Mouse (Mus musculus) forebrain, embryonic 10.5 days (tissue): Measurements from ENCODE around the gene Ret. TPM values are rescaled to one million over a fixed set of nuclear protein-coding genes. Genes with fewer than 3 reads are reported as not detected.

Source experiments
- DNase-seq: peaks from one replicate; pipeline ENCODE4 v3.0.0-alpha.2; 2017; ENCODE audit warnings: low spot score; ENCODE audit errors: extremely low spot score
- H3K27ac ChIP-seq: fragments of 300-500 bp; sonication (generic); 2 replicates; pipeline ENCODE4 v1.5.1; 2016; ENCODE audit warnings: mild to moderate bottlenecking
- H3K27me3 ChIP-seq: fragments of 300-500 bp; sonication (generic); 2 replicates; pipeline ENCODE4 v1.6.1; 2016; ENCODE audit warnings: mild to moderate bottlenecking; ENCODE audit not compliant: poor library complexity, severe bottlenecking
- H3K36me3 ChIP-seq: fragments of 300-500 bp; sonication (generic); replicated peaks from 2 replicates; pipeline ENCODE4 v1.6.1; 2016; ENCODE audit warnings: mild to moderate bottlenecking, moderate library complexity
- H3K4me1 ChIP-seq: fragments of 300-500 bp; sonication (generic); 2 replicates; pipeline ENCODE4 v1.6.1; 2016
- H3K4me3 ChIP-seq: fragments of 300-500 bp; sonication (generic); 2 replicates; pipeline ENCODE4 v1.5.1; 2016; ENCODE audit warnings: mild to moderate bottlenecking, moderate library complexity
- H3K9me3 ChIP-seq: fragments of 300-500 bp; sonication (generic); 2 replicates; pipeline ENCODE4 v1.6.1; 2016; ENCODE audit warnings: mild to moderate bottlenecking, moderate library complexity
- WGBS: fragments of 180-500 bp; shearing (Covaris S2); methylation state at CpG from one replicate; pipeline ENCODE4 v1.1.7; 2016; 5-methylcytosine and 5-hydroxymethylcytosine counted together
- polyA plus RNA-seq: library from polyadenylated mRNA; unstranded; fragments of >200 nt; fragmentation: Nextera tagmentation; extraction: Ambion mirVana; gene quantifications from 2 replicates; pipeline ENCODE4 v1.2.1, GENCODE M21; 2016

The Ret gene
- 0.53 and 0.56 TPM in 2 replicates for polyA plus RNA-seq

GRCm38 (mm10) chr6:118197440-118197975, at the start of gene Ret:
Gene Ret (minus strand): TSS chr6:118197718.
- Histone ChIP-seq H3K4me3 (peak within 1 kb of the TSS; percentile 71), H3K27me3 (peaks cover 93% of the 10 kb centered on the region), H3K36me3 (no peaks in the 10 kb centered on the region), H3K4me1 (peaks cover 21% of the 10 kb centered on the region), H3K9me3 (no peaks in the 10 kb centered on the region), H3K27ac (no peak within 1 kb of the TSS)
- DNase-seq = peak; percentile 23
- WGBS = under 1% methylated on average over 25 of the region's 26 CpGs

DNA sequence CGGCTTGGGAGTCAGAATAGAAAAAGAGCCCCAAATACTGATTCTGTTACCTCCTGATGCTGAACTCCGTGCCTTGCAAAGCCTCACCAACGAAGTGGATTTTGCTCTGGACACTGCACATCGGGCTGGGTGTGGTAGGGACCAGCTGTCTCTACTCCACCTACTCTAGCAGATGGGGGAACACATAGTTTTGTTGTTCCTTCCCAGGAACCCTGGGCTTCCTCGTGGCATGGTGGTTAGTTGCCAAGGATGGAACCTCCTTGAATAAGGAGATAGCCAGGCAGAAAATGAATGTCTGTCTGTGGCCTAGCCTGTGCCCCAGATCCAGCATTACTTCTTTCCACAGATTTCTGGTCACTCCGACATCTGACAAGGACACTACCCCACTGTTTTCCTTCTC, 49.6 kb upstream of the Ret start:
- Histone ChIP-seq H3K4me1 (no peaks in the 10 kb centered on the region), H3K9me3 (no peaks in the 10 kb centered on the region), H3K36me3 (no peaks in the 10 kb centered on the region), H3K4me3 (no peak overlapping the region), H3K27me3 (no peaks in the 10 kb centered on the region), H3K27ac (no peak overlapping the region)
- 85% methylated on average over 6 of the region's 6 CpGs for WGBS
- DNase-seq = no peak

DNA sequence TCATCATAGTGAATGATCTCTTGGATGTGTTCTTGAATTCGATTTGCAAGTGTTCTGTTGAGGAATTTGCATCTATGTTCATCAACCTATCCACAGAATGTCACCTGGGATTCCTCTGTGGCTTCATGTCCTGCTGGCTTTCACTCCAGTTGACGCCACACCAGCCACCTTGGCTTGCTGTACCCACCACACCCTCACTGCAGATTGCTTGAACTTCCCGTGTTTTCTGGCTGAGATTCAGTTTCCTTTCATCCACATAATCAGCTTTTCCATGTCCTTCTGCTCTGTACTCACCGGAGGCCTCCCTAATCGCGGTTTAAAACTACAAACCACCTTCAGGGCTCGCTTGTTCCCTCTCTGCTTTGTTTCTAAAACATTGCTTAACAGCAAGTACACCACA, 46.6 kb upstream of the Ret start:
- H3K4me1 ChIP-seq = no peaks in the 10 kb centered on the region
- DNase-seq = no peak
- no peaks in the 10 kb centered on the region for H3K9me3 ChIP-seq
- WGBS = 82% methylated on average over 7 of the region's 7 CpGs
- no peak overlapping the region for H3K27ac ChIP-seq
- no peak overlapping the region for H3K4me3 ChIP-seq
- H3K36me3 ChIP-seq = no peaks in the 10 kb centered on the region
- no peaks in the 10 kb centered on the region for H3K27me3 ChIP-seq

DNA sequence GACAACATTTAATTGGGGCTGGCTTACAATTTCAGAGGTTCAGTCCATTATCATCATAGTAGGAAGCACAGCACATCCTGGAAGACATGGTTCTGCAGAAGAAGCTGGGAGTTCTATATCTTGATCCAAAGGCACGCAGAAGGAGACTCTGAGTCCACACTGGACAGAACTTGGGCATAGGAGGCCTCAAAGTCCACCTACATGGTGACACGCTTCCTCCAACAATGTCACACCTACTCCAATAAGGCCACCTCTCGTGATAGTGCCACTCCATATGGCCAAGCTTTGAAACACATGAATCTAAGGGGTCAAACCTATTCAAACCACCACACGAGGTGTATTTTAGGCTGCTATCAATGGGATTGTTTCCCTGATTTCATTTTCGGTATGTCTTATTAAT, 45.4 kb upstream of the Ret start:
- H3K4me3 ChIP-seq = no peak overlapping the region
- DNase-seq = no peak
- H3K9me3 ChIP-seq = no peaks in the 10 kb centered on the region
- no peaks in the 10 kb centered on the region for H3K36me3 ChIP-seq
- H3K27me3 ChIP-seq = no peaks in the 10 kb centered on the region
- no peak overlapping the region for H3K27ac ChIP-seq
- H3K4me1 ChIP-seq = no peaks in the 10 kb centered on the region
- whole genome bisulfite sequencing = 86% methylated on average over 5 of the region's 5 CpGs

- Histone ChIP-seq H3K36me3 (no peaks in the 10 kb centered on the region), H3K27me3 (no peaks in the 10 kb centered on the region), H3K27ac (no peak overlapping the region), H3K9me3 (no peaks in the 10 kb centered on the region), H3K4me3 (no peak overlapping the region), H3K4me1 (peaks cover 3% of the 10 kb centered on the region; the same call in 1 of the 2 replicates)
- no peak for DNase-seq
- WGBS = 33% methylated on average over 3 of the region's 3 CpGs
These were observed 28.6 kb upstream of the Ret start for GRCm38 (mm10) chr6:118226072-118226471.

DNA sequence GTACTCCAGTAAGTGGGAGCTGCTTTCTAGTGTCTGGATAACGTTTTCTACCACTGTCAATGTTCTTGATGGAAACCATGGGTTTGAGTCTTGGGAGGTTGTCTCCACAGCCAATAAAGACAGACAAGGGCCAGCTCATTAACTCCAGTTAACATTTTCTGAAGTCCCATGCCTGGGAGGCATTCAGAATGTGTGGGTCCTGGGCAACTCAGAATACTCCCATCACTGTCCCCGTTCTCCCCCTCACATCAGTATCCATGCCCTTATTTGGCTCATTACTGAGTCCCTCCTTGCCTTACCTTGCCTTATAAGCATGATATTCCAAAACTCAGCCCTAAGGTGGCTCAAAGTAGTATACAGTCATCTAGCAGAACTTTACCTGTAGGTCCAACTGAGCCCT, 25.0 kb upstream of the Ret start:
- DNase-seq = no peak
- WGBS = 67% methylated on average over 2 of the region's 2 CpGs
- H3K4me3 ChIP-seq = no peak overlapping the region
- H3K36me3 ChIP-seq = no peaks in the 10 kb centered on the region
- H3K27ac ChIP-seq = no peak overlapping the region
- no peaks in the 10 kb centered on the region for H3K27me3 ChIP-seq
- H3K9me3 ChIP-seq = no peaks in the 10 kb centered on the region
- H3K4me1 ChIP-seq = peaks cover 3% of the 10 kb centered on the region; the same call in 1 of the 2 replicates

DNA sequence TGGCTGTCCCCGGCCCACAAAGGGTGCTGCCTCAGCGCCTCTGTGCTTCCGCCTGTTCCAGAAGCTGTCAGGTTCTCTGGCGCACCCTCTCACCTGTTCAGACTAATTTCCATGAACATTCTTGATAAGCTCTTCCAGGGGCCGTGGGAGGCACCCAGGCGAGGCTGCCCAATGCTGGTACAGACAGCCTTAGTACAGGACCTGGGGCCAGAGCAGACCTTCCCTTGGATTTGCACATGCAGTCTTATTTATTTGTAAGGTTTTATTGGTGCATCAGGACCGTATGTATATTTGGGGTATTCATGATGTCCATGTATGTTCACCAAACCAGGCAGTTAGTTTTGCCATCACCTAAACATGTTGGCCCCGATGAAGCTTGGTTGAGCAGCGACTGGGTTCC, 18.2 kb upstream of the Ret start:
- Histone ChIP-seq H3K9me3 (no peaks in the 10 kb centered on the region), H3K36me3 (no peaks in the 10 kb centered on the region), H3K4me1 (no peaks in the 10 kb centered on the region), H3K27ac (no peak overlapping the region), H3K27me3 (no peaks in the 10 kb centered on the region), H3K4me3 (no peak overlapping the region)
- 87% methylated on average over 9 of the region's 9 CpGs for WGBS
- DNase-seq = no peak

GRCm38 (mm10) chr6:118208326-118208725, 10.8 kb upstream of the Ret start:
- H3K4me3 ChIP-seq = no peak overlapping the region
- H3K9me3 ChIP-seq = no peaks in the 10 kb centered on the region
- no peak overlapping the region for H3K27ac ChIP-seq
- no peaks in the 10 kb centered on the region for H3K27me3 ChIP-seq
- WGBS = 88% methylated on average over 8 of the region's 8 CpGs
- no peaks in the 10 kb centered on the region for H3K36me3 ChIP-seq
- peaks cover 12% of the 10 kb centered on the region; the same call in 1 of the 2 replicates for H3K4me1 ChIP-seq
- no peak for DNase-seq

DNA sequence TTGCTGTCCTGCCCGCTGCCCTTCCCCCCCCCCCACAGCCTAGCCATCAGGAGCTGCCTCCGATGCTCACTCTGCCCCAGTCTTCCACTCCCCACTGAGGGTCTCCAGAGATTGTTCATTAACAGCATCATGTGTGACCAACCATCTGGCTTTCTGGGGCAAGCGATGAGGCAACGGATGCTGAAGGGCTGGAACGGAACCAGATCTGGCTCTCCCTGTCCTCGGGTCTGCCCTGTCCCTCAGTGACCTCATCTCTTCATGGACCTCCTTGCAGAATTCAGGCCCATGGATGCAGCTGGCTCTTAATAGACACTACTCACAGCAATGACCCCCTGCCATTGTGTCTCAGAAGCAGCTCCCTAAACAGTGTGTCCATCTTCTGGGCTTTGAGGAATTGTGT, 8.9 kb upstream of the Ret start:
- peaks cover 12% of the 10 kb centered on the region; the same call in 1 of the 2 replicates for H3K4me1 ChIP-seq
- 89% methylated on average over 6 of the region's 6 CpGs for WGBS
- DNase-seq = no peak
- H3K4me3 ChIP-seq = no peak overlapping the region
- H3K27ac ChIP-seq = no peak overlapping the region
- H3K27me3 ChIP-seq = peaks cover 5% of the 10 kb centered on the region
- H3K9me3 ChIP-seq = no peaks in the 10 kb centered on the region
- no peaks in the 10 kb centered on the region for H3K36me3 ChIP-seq

DNA sequence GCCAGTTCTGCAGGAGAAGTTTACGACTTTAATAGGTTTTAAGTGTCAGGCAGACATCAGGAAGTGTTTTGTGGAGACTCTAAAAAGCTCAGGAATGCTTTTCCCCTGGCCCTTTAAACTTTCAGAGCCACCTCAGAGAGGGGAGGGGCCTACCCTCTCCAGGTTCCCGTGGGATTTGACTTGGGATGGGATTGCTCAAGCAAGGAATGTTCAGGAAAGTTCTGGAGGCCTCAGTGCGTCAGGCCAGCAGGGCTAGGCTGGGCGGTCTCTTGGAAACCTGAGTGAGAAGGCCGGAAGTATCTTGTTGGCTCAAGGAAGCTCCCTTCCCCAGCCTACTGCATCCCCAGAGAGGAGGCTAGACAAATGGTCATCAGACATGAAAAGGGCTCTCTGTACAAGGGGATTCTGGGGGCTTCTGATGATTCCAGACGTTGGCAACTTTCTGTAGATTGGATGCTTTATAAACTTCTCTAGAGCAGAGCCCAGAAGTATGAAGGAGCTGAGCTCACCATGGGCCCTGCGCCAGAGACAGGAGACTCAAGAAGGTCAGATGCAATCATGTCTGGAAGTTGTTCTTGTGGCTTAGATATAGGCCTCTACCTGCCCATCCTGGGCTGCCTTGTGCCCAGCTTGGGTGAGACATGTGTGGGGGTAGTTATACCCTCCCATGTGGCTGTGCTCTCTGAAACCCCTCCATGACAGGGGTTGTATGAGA, 7.8 kb upstream of the Ret start:
- H3K27me3 ChIP-seq = peaks cover 15% of the 10 kb centered on the region
- H3K9me3 ChIP-seq = no peaks in the 10 kb centered on the region
- WGBS = 66% methylated on average over 7 of the region's 7 CpGs
- H3K27ac ChIP-seq = no peak overlapping the region
- DNase-seq = no peak
- H3K4me1 ChIP-seq = peaks cover 12% of the 10 kb centered on the region; the same call in 1 of the 2 replicates
- H3K36me3 ChIP-seq = no peaks in the 10 kb centered on the region
- H3K4me3 ChIP-seq = no peak overlapping the region

DNA sequence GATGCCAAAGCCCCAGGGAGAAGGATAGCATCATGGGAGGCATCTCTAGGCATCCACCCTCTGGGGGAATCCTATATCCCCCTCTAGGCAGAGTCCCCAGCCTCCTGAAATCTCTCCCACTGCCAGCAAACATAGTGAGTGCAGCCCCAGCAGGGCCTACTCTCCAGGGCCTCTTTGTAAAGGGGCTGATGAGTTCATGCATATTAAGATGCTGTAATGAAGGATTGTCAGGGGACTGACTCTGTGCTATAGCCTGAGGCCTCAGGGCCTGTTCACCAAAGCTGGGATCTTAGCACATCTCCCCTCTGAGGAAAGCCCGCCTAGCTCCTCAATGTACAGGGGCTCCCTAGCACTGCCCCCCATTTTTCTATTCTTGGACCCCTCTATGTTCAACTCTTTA, 6.6 kb upstream of the Ret start:
- H3K27me3 ChIP-seq = peaks cover 27% of the 10 kb centered on the region
- no peaks in the 10 kb centered on the region for H3K9me3 ChIP-seq
- no peak for DNase-seq
- no peak overlapping the region for H3K4me3 ChIP-seq
- no peak overlapping the region for H3K27ac ChIP-seq
- no peaks in the 10 kb centered on the region for H3K36me3 ChIP-seq
- 80% methylated on average over 1 of the region's 1 CpGs for WGBS
- peaks cover 12% of the 10 kb centered on the region; the same call in 1 of the 2 replicates for H3K4me1 ChIP-seq

DNA sequence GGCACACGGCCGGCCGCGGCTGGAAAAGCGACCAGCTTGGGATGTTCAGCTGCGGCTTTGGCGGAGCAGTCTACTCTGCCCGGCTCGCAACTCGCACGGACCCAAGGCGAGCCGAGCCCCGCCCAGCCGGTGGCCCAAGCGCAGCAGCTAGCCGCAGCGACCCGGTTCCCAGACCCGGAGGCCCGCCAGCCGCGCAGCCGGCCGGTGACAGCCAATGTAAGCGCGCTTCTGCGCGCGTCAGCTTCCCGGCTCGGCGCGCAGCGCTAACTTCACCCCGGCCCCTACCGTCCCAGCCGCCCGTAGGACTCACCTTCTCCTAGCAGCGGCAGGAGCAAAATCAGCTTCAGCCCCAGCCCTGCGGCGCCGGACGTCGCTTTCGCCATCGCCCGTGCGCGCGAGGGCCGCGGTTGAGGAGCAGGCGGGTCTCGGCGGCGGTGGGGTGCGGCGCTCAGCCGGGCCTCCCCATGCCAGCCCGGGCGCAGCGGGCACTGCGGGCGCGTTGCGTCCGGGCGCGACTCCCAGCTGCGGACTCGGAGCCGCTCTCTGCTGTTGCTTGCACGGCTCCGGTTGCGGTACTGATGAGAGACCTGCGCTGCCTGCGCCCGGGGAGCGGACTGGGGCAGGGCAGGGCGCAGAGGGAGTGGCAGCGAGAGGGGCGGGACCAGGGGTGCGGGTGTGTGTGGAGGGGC, 623 bp downstream of the Ret start:
- Histone ChIP-seq H3K27me3 (peaks cover 100% of the 10 kb centered on the region), H3K4me1 (peaks cover 21% of the 10 kb centered on the region), H3K27ac (no peak overlapping the region), H3K4me3 (peak overlapping the region; percentile 71), H3K9me3 (no peaks in the 10 kb centered on the region), H3K36me3 (no peaks in the 10 kb centered on the region)
- WGBS = under 1% methylated on average over 84 of the region's 84 CpGs
- peak; percentile 48 for DNase-seq

- H3K27ac ChIP-seq = no peak overlapping the region
- no peaks in the 10 kb centered on the region for H3K36me3 ChIP-seq
- no peak overlapping the region for H3K4me3 ChIP-seq
- 35% methylated on average over 8 of the region's 8 CpGs for WGBS
- H3K9me3 ChIP-seq = no peaks in the 10 kb centered on the region
- H3K27me3 ChIP-seq = peaks cover 87% of the 10 kb centered on the region
- peaks cover 21% of the 10 kb centered on the region for H3K4me1 ChIP-seq
- DNase-seq = peak; percentile 40
These were observed 2.4 kb downstream of the Ret start for GRCm38 (mm10) chr6:118195108-118195507.
